Mouse (Mus musculus): Measurements from ENCODE around the gene Prm3.

The Prm3 gene

GRCm38 (mm10) chr16:10796034-10796433 lies 5.3 kb upstream of the Prm3 start, which contains the start of gene Prm2:
Gene Prm2, minus strand, starts transcription at chr16:10796134.
- DNase-seq (ENCODE audit: low spot score): no peak

GRCm38 (mm10) chr16:10788866-10789265 lies 1.8 kb downstream of the Prm3 start:
- no peak for DNase-seq (ENCODE audit: low spot score)

GRCm38 (mm10) chr16:10788271-10788670 lies 2.4 kb downstream of the Prm3 start, which contains the start of gene Tnp2:
Gene Tnp2, minus strand, starts transcription at chr16:10788660.
- no peak for DNase-seq (ENCODE audit: low spot score)

GRCm38 (mm10) chr16:10787548-10788058 lies 3.1 kb downstream of the Prm3 start:
- no peak for DNase-seq (ENCODE audit: low spot score)

GRCm38 (mm10) chr16:10786782-10787547 lies 3.7 kb downstream of the Prm3 start:
- DNase-seq (ENCODE audit: low spot score): no peak

- peak; percentile 94 for DNase-seq (ENCODE audit: low spot score)
These were observed 4.4 kb downstream of the Prm3 start for GRCm38 (mm10) chr16:10786288-10786687.

- DNase-seq (ENCODE audit: low spot score): peak; percentile 86
These were observed 5.1 kb downstream of the Prm3 start, which contains the start of gene Socs1 for GRCm38 (mm10) chr16:10785371-10786231. Gene Socs1, minus strand, starts transcription at chr16:10785536.

GRCm38 (mm10) chr16:10784793-10785370 lies 5.8 kb downstream of the Prm3 start:
- peak; percentile 88 for DNase-seq (ENCODE audit: low spot score)

- DNase-seq (ENCODE audit: low spot score): peak; percentile 54
These were observed 6.6 kb downstream of the Prm3 start for GRCm38 (mm10) chr16:10783883-10784792.

- no peak for DNase-seq (ENCODE audit: low spot score)
These were observed 7.3 kb downstream of the Prm3 start for GRCm38 (mm10) chr16:10783451-10783850.

GRCm38 (mm10) chr16:10783152-10783434 lies 7.6 kb downstream of the Prm3 start:
- no peak for DNase-seq (ENCODE audit: low spot score)

GRCm38 (mm10) chr16:10782377-10783151 lies 8.2 kb downstream of the Prm3 start:
- no peak for DNase-seq (ENCODE audit: low spot score)

GRCm38 (mm10) chr16:10781862-10782371 lies 8.8 kb downstream of the Prm3 start:
- DNase-seq (ENCODE audit: low spot score): no peak

- no peak for DNase-seq (ENCODE audit: low spot score)
These were observed 10.0 kb downstream of the Prm3 start for GRCm38 (mm10) chr16:10780631-10781120.

- DNase-seq (ENCODE audit: low spot score): no peak
These were observed 13.0 kb downstream of the Prm3 start for GRCm38 (mm10) chr16:10777579-10778160.

GRCm38 (mm10) chr16:10776322-10776721 lies 14.4 kb downstream of the Prm3 start:
- no peak for DNase-seq (ENCODE audit: low spot score)

- DNase-seq (ENCODE audit: low spot score): no peak
These were observed 16.0 kb downstream of the Prm3 start for GRCm38 (mm10) chr16:10774726-10775125.

- no peak for DNase-seq (ENCODE audit: low spot score)
These were observed 17.2 kb downstream of the Prm3 start for GRCm38 (mm10) chr16:10773543-10773942.

GRCm38 (mm10) chr16:10771769-10772510 lies 18.8 kb downstream of the Prm3 start:
- peak; percentile 28 for DNase-seq (ENCODE audit: low spot score)

All from embryo, embryonic 10 days (tissue).